Mouse (Mus musculus) embryonic facial prominence, embryonic 10.5 days (tissue): Measurements from ENCODE around the gene Nav2. TPM values are rescaled to one million over a fixed set of nuclear protein-coding genes. Genes with fewer than 3 reads are reported as not detected.

Source experiments
- DNase-seq: peaks from one replicate; pipeline ENCODE4 v3.0.0-alpha.2; 2017; ENCODE audit warnings: low spot score
- H3K27ac ChIP-seq: fragments of 300-500 bp; sonication (generic); replicated peaks from 2 replicates; pipeline ENCODE4 v1.5.1; 2016; ENCODE audit warnings: mild to moderate bottlenecking
- H3K27me3 ChIP-seq: fragments of 300-500 bp; sonication (generic); replicated peaks from 2 replicates; pipeline ENCODE4 v1.6.1; 2016; ENCODE audit warnings: low read depth, mild to moderate bottlenecking; ENCODE audit not compliant: poor library complexity, severe bottlenecking
- H3K36me3 ChIP-seq: fragments of 300-500 bp; sonication (generic); replicated peaks from 2 replicates; pipeline ENCODE4 v1.6.1; 2016; ENCODE audit warnings: mild to moderate bottlenecking, moderate library complexity
- H3K4me1 ChIP-seq: fragments of 300-500 bp; sonication (generic); 2 replicates; pipeline ENCODE4 v1.6.1; 2016
- H3K4me3 ChIP-seq: fragments of 300-500 bp; sonication (generic); 2 replicates; pipeline ENCODE4 v1.5.1; 2016; ENCODE audit warnings: mild to moderate bottlenecking, moderate library complexity
- H3K9me3 ChIP-seq: fragments of 300-500 bp; sonication (generic); 2 replicates; pipeline ENCODE4 v1.6.1; 2016; ENCODE audit warnings: mild to moderate bottlenecking
- WGBS: fragments of 180-500 bp; shearing (Covaris S2); methylation state at CpG from one replicate; pipeline ENCODE4 v1.1.7; 2016; 5-methylcytosine and 5-hydroxymethylcytosine counted together
- polyA plus RNA-seq: library from polyadenylated mRNA; unstranded; fragments of >200 nt; fragmentation: Nextera tagmentation; extraction: Ambion mirVana; gene quantifications from 2 replicates; pipeline ENCODE4 v1.2.1, GENCODE M21; 2016

Nav2 gene
- polyA plus RNA-seq, 1 experiment from 2014 or later, result 11.5 TPM

- Histone ChIP-seq H3K9me3 (no peaks in the 10 kb centered on the region), H3K27me3 (peaks cover 58% of the 10 kb centered on the region), H3K4me1 (peaks cover 37% of the 10 kb centered on the region), H3K36me3 (no peaks in the 10 kb centered on the region), H3K4me3 (no peak overlapping the region), H3K27ac (no peak overlapping the region)
- 73% methylated on average over 6 of the region's 6 CpGs for WGBS
- DNase-seq, result no peak
These were observed 13.8 kb upstream of the Nav2 start for GRCm38 (mm10) chr7:48894763-48895162.

GRCm38 (mm10) chr7:48895475-48895874 is 13.0 kb upstream of the Nav2 start:
- Histone ChIP-seq H3K27me3 (peaks cover 59% of the 10 kb centered on the region), H3K27ac (no peak overlapping the region)
- 83% methylated on average over 4 of the region's 4 CpGs for WGBS

GRCm38 (mm10) chr7:48896051-48896450 is 12.5 kb upstream of the Nav2 start:
- H3K27me3 ChIP-seq, result peaks cover 61% of the 10 kb centered on the region
- 90% methylated on average over 4 of the region's 4 CpGs for WGBS
- H3K9me3 ChIP-seq, result no peaks in the 10 kb centered on the region
- no peak for DNase-seq
- H3K36me3 ChIP-seq, result no peaks in the 10 kb centered on the region
- H3K4me3 ChIP-seq, result no peak overlapping the region
- peaks cover 38% of the 10 kb centered on the region for H3K4me1 ChIP-seq
- H3K27ac ChIP-seq, result no peak overlapping the region

More at GRCm38 (mm10) chr7:48895475-48895874, 13.0 kb upstream of the Nav2 start:
- Histone ChIP-seq H3K4me3 (no peak overlapping the region), H3K4me1 (peaks cover 42% of the 10 kb centered on the region), H3K9me3 (no peaks in the 10 kb centered on the region), H3K36me3 (no peaks in the 10 kb centered on the region)
- DNase-seq, result no peak

- DNase-seq, result no peak
- Histone ChIP-seq H3K27ac (peak overlapping the region; percentile 62), H3K27me3 (peaks cover 61% of the 10 kb centered on the region), H3K4me3 (no peak overlapping the region), H3K36me3 (no peaks in the 10 kb centered on the region), H3K4me1 (peaks cover 34% of the 10 kb centered on the region), H3K9me3 (no peaks in the 10 kb centered on the region)
- 54% methylated on average over 24 of the region's 24 CpGs for WGBS
These were observed 10.9 kb upstream of the Nav2 start for GRCm38 (mm10) chr7:48897539-48898163.

- no peak overlapping the region for H3K4me3 ChIP-seq
- DNase-seq, result no peak
- no peaks in the 10 kb centered on the region for H3K36me3 ChIP-seq
- 62% methylated on average over 9 of the region's 9 CpGs for WGBS
- peaks cover 40% of the 10 kb centered on the region for H3K4me1 ChIP-seq
- H3K27ac ChIP-seq, result no peak overlapping the region
- peaks cover 63% of the 10 kb centered on the region for H3K27me3 ChIP-seq
- no peaks in the 10 kb centered on the region for H3K9me3 ChIP-seq
These were observed 10.1 kb upstream of the Nav2 start for GRCm38 (mm10) chr7:48898416-48898815.

GRCm38 (mm10) chr7:48900408-48901167 is 7.9 kb upstream of the Nav2 start:
- peaks cover 49% of the 10 kb centered on the region for H3K27me3 ChIP-seq
- no peak for DNase-seq
- H3K4me1 ChIP-seq, result peaks cover 40% of the 10 kb centered on the region
- no peak overlapping the region for H3K27ac ChIP-seq
- H3K4me3 ChIP-seq, result no peak overlapping the region
- H3K9me3 ChIP-seq, result no peaks in the 10 kb centered on the region
- H3K36me3 ChIP-seq, result no peaks in the 10 kb centered on the region
- WGBS, result 71% methylated on average over 8 of the region's 8 CpGs

GRCm38 (mm10) chr7:48902454-48902853 is 6.1 kb upstream of the Nav2 start:
- H3K9me3 ChIP-seq, result no peaks in the 10 kb centered on the region
- peaks cover 33% of the 10 kb centered on the region for H3K27me3 ChIP-seq
- WGBS, result 18% methylated on average over 2 of the region's 2 CpGs
- no peak overlapping the region for H3K27ac ChIP-seq
- H3K4me3 ChIP-seq, result no peak overlapping the region
- no peak for DNase-seq
- H3K4me1 ChIP-seq, result peaks cover 33% of the 10 kb centered on the region
- no peaks in the 10 kb centered on the region for H3K36me3 ChIP-seq

GRCm38 (mm10) chr7:48909342-48909671 is 791 bp downstream of the Nav2 start:
- no peak overlapping the region for H3K4me3 ChIP-seq
- H3K27me3 ChIP-seq, result peaks cover 5% of the 10 kb centered on the region; the same call in 1 of the 2 replicates

GRCm38 (mm10) chr7:48910282-48910681 is 1.8 kb downstream of the Nav2 start:
- no peak for DNase-seq
- Histone ChIP-seq H3K4me1 (peaks cover 23% of the 10 kb centered on the region), H3K9me3 (no peaks in the 10 kb centered on the region), H3K27me3 (peaks cover 5% of the 10 kb centered on the region; the same call in 1 of the 2 replicates), H3K4me3 (no peak overlapping the region), H3K36me3 (no peaks in the 10 kb centered on the region), H3K27ac (no peak overlapping the region)
- 75% methylated on average over 6 of the region's 6 CpGs for WGBS

More at GRCm38 (mm10) chr7:48909342-48909671, 791 bp downstream of the Nav2 start:
- no peak for DNase-seq
- peaks cover 16% of the 10 kb centered on the region; the same call in 1 of the 2 replicates for H3K4me1 ChIP-seq
- no peaks in the 10 kb centered on the region for H3K36me3 ChIP-seq
- 55% methylated on average over 4 of the region's 4 CpGs for WGBS
- no peak overlapping the region for H3K27ac ChIP-seq
- H3K9me3 ChIP-seq, result no peaks in the 10 kb centered on the region

- no peaks in the 10 kb centered on the region for H3K36me3 ChIP-seq
- H3K27ac ChIP-seq, result no peak overlapping the region
- H3K4me1 ChIP-seq, result peaks cover 30% of the 10 kb centered on the region
- H3K9me3 ChIP-seq, result no peaks in the 10 kb centered on the region
- peaks cover 13% of the 10 kb centered on the region for H3K27me3 ChIP-seq
- DNase-seq, result no peak
- H3K4me3 ChIP-seq, result no peak overlapping the region
These were observed 2.6 kb downstream of the Nav2 start for GRCm38 (mm10) chr7:48911146-48911545.

- WGBS, result 37% methylated on average over 12 of the region's 12 CpGs
- H3K4me1 ChIP-seq, result peaks cover 43% of the 10 kb centered on the region
- no peak for DNase-seq
- no peaks in the 10 kb centered on the region for H3K9me3 ChIP-seq
- no peaks in the 10 kb centered on the region for H3K36me3 ChIP-seq
- H3K27me3 ChIP-seq, result peaks cover 45% of the 10 kb centered on the region
- no peak overlapping the region for H3K4me3 ChIP-seq
- H3K27ac ChIP-seq, result peak overlapping the region; percentile 30; the same call in 1 of the 2 replicates
These were observed 6.4 kb downstream of the Nav2 start for GRCm38 (mm10) chr7:48914630-48915506.

GRCm38 (mm10) chr7:48917463-48917862 is 8.9 kb downstream of the Nav2 start:
- Histone ChIP-seq H3K27me3 (peaks cover 49% of the 10 kb centered on the region), H3K4me1 (peaks cover 43% of the 10 kb centered on the region), H3K4me3 (no peak overlapping the region), H3K9me3 (no peaks in the 10 kb centered on the region), H3K27ac (no peak overlapping the region; the same call in 1 of the 2 replicates), H3K36me3 (no peaks in the 10 kb centered on the region)
- no peak for DNase-seq
- 19% methylated on average over 5 of the region's 5 CpGs for WGBS
